Mouse (Mus musculus) spleen, adult 2 months (tissue): Measurements from ENCODE around the gene Stom.

Experiments used
- CTCF ChIP-seq: fragments of 200-500 bp; IDR thresholded peaks from 2 replicates; pipeline ENCODE4 v1.5.1; 2011; ENCODE audit warnings: mild to moderate bottlenecking, inconsistent platforms; ENCODE audit not compliant: insufficient read depth, insufficient read length, insufficient replicate concordance; ENCODE audit errors: extremely low read depth
- POLR2A ChIP-seq: fragments of 200-500 bp; IDR thresholded peaks from 2 replicates; pipeline ENCODE4 v1.6.1; 2011; ENCODE audit warnings: low read depth, low read length, inconsistent platforms

DNA sequence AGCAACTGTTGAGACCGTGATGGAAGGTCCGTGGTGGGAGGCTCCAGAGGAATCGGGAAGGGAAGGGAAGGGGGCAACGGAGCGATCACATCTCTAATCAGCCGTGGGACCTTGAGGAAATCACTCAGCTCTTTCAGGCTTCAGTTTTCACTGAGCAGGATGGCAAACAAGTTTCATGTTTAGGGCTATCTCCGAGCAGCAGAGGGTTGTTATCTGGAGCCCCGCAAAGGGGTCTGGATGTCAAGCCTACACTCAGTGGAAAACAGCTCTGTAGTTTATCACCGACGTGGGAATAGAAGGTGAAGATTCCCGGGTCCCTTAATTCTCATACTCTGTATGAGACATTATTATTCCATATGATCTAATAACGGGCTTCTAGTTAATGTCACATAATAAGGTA is 18.4 kb downstream of the Stom start:
- TF ChIP-seq POLR2A (no peak), CTCF (no peak)
